Mouse (Mus musculus): ENCODE results near the gene 4833427G06Rik.
"Not testable (repeated sequence)": the region's sequence is repeated elsewhere in the genome, so short reads cannot be mapped to it uniquely, and the experiment has no call there.

The 4833427G06Rik gene

GRCm38 (mm10) chr9:51101756-51102425 lies at the start of gene 4833427G06Rik:
TSS of gene 4833427G06Rik (minus strand) at chr9:51102078.
- peak; percentile 20 for DNase-seq (ENCODE audit: low read depth, low spot score)

GRCm38 (mm10) chr9:51147294-51147693 lies 45.4 kb upstream of the 4833427G06Rik start:
- DNase-seq (ENCODE audit: low read depth, low spot score), result no peak

- no peak for DNase-seq (ENCODE audit: low read depth, low spot score)
These were observed 44.6 kb upstream of the 4833427G06Rik start for GRCm38 (mm10) chr9:51146496-51146895.

- DNase-seq (ENCODE audit: low read depth, low spot score), result no peak
These were observed 42.3 kb upstream of the 4833427G06Rik start for GRCm38 (mm10) chr9:51144218-51144617.

- DNase-seq (ENCODE audit: low read depth, low spot score), result no peak
These were observed 41.6 kb upstream of the 4833427G06Rik start for GRCm38 (mm10) chr9:51143437-51143836.

GRCm38 (mm10) chr9:51140711-51141110 lies 38.8 kb upstream of the 4833427G06Rik start:
- DNase-seq (ENCODE audit: low read depth, low spot score), result no peak

GRCm38 (mm10) chr9:51139401-51139800 lies 37.5 kb upstream of the 4833427G06Rik start:
- DNase-seq (ENCODE audit: low read depth, low spot score), result not testable (repeated sequence)

GRCm38 (mm10) chr9:51138301-51138700 lies 36.4 kb upstream of the 4833427G06Rik start:
- no peak for DNase-seq (ENCODE audit: low read depth, low spot score)

- no peak for DNase-seq (ENCODE audit: low read depth, low spot score)
These were observed 36.0 kb upstream of the 4833427G06Rik start for GRCm38 (mm10) chr9:51137836-51138235.

GRCm38 (mm10) chr9:51137432-51137831 lies 35.6 kb upstream of the 4833427G06Rik start:
- no peak for DNase-seq (ENCODE audit: low read depth, low spot score)

- no peak for DNase-seq (ENCODE audit: low read depth, low spot score)
These were observed 35.1 kb upstream of the 4833427G06Rik start for GRCm38 (mm10) chr9:51136985-51137384.

GRCm38 (mm10) chr9:51114767-51115166 lies 12.9 kb upstream of the 4833427G06Rik start:
- no peak for DNase-seq (ENCODE audit: low read depth, low spot score)

GRCm38 (mm10) chr9:51105751-51106150 lies 3.9 kb upstream of the 4833427G06Rik start:
- no peak for DNase-seq (ENCODE audit: low read depth, low spot score)

GRCm38 (mm10) chr9:51103808-51104514 lies 2.1 kb upstream of the 4833427G06Rik start:
- DNase-seq (ENCODE audit: low read depth, low spot score), result peak; percentile 23

- peak; percentile 6 for DNase-seq (ENCODE audit: low read depth, low spot score)
These were observed 1.3 kb upstream of the 4833427G06Rik start for GRCm38 (mm10) chr9:51102963-51103807.

GRCm38 (mm10) chr9:51096306-51096705 lies 5.6 kb downstream of the 4833427G06Rik start:
- no peak for DNase-seq (ENCODE audit: low read depth, low spot score)

- no peak for DNase-seq (ENCODE audit: low read depth, low spot score)
These were observed 8.2 kb downstream of the 4833427G06Rik start for GRCm38 (mm10) chr9:51093697-51094096.

- no peak for DNase-seq (ENCODE audit: low read depth, low spot score)
These were observed 20.3 kb downstream of the 4833427G06Rik start for GRCm38 (mm10) chr9:51081614-51082013.

GRCm38 (mm10) chr9:51076979-51077315 lies 24.9 kb downstream of the 4833427G06Rik start, which contains the start of gene Layn:
TSS of gene Layn (minus strand) at chr9:51077094.
- peak; percentile 20 for DNase-seq (ENCODE audit: low read depth, low spot score)

- DNase-seq (ENCODE audit: low read depth, low spot score), result no peak
These were observed 25.4 kb downstream of the 4833427G06Rik start for GRCm38 (mm10) chr9:51076300-51076978.

- DNase-seq (ENCODE audit: low read depth, low spot score), result no peak
These were observed 26.1 kb downstream of the 4833427G06Rik start for GRCm38 (mm10) chr9:51075780-51076179.

GRCm38 (mm10) chr9:51070801-51071200 lies 31.1 kb downstream of the 4833427G06Rik start:
- DNase-seq (ENCODE audit: low read depth, low spot score), result no peak
